Mouse (Mus musculus) brain, embryonic 14.5 days (tissue): Measurements from ENCODE around the gene Padi1.

ENCODE experiments used
- CTCF ChIP-seq: fragments of 200-500 bp; IDR thresholded peaks from 2 replicates; pipeline ENCODE4 v1.5.1; 2012; ENCODE audit warnings: inconsistent platforms, mild to moderate bottlenecking, moderate library complexity, borderline replicate concordance; ENCODE audit not compliant: insufficient read depth, insufficient read length; ENCODE audit errors: extremely low read depth
- POLR2A ChIP-seq: fragments of 200-500 bp; IDR thresholded peaks from 2 replicates; pipeline ENCODE4 v1.6.1; 2012; ENCODE audit warnings: mild to moderate bottlenecking, inconsistent platforms, borderline replicate concordance; ENCODE audit not compliant: poor library complexity, insufficient read depth, insufficient read length, severe bottlenecking; ENCODE audit errors: extremely low read depth

DNA sequence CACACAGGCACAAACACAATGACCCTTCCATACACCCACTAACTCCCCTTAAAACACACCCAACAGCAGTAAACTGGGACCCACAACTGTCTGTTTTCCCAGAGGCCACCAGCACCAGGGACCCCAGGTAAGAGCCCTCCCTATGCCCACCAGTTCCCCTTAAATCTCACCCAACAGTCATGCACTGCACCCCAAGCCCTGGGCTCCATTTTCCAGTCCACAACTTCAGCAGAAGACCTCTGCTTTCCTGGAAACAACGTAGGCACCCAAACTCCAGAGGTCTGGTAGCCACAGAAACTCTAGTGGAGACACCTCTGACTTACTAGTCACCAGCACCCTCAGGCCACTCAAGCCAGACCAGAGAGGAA, 46.6 kb upstream of the Padi1 start:
- TF ChIP-seq CTCF (no peak), POLR2A (no peak)
